Mouse (Mus musculus): ENCODE results near the gene Cacna1e.

DNA sequence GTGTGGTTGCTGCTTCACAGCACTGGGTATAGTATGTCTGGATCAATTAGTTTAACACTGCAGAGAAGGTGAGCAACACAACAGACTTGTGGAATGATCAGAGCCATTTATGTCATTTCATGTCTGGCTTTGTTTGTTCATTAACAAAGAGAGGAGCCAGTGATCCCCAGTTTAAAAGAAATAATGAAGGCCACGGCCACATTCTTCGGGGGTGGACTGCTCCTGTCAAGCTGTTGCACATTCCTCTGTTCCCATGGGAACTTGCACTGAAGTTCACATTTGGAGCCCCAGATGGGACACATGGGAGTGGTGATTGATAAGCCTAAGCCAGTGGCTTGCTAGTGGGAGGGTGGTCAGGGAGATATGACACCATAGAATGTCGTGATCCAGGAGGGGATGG, 437.8 kb downstream of the Cacna1e start:
- no peak for TF ChIP-seq EP300 (IDR thresholded peaks at IDR 0.05; ENCODE audit: low read depth)
- no peak for TF ChIP-seq CTCF (IDR thresholded peaks at IDR 0.05; ENCODE audit: low read depth)
